Mouse (Mus musculus): ENCODE measurements around the gene Cep128. TPM values are rescaled to one million over a fixed set of nuclear protein-coding genes. Genes with fewer than 3 reads are reported as not detected.
A peak's percentile ranks its signal among the peaks of the same experiment; 100 is the strongest.

Cep128 gene
- total and polyA plus RNA-seq, 3 experiments: 8.9 to 16.1 (median 13.5) TPM

GRCm38 (mm10) chr12:91315026-91315425 is 69.2 kb downstream of the Cep128 start:
- TF ChIP-seq EP300 (IDR thresholded peaks at IDR 0.05; ENCODE audit: low read length): no peak
- no peak for TF ChIP-seq JUND (conservative IDR thresholded peaks at IDR 0.05; ENCODE audit: low read depth, low read length)
- no peak for TF ChIP-seq MAZ (IDR thresholded peaks at IDR 0.05; ENCODE audit: low read depth, low read length)
- no peak for TF ChIP-seq SMC3 (IDR thresholded peaks at IDR 0.05; ENCODE audit: low read depth, low read length)
- no peak for TF ChIP-seq CHD1 (IDR thresholded peaks at IDR 0.05; ENCODE audit: low read depth, low read length)
- no peak for TF ChIP-seq UBTF (IDR thresholded peaks at IDR 0.05; ENCODE audit: low read depth, low read length)
- no peak for TF ChIP-seq NRF1 (IDR thresholded peaks at IDR 0.05; ENCODE audit: low read depth, low read length)
- no peak for TF ChIP-seq PAX5 (IDR thresholded peaks at IDR 0.05; ENCODE audit: low read length)
- TF ChIP-seq MYC (IDR thresholded peaks at IDR 0.05; ENCODE audit: low read depth, low read length): no peak
- no peak for TF ChIP-seq GABPA (IDR thresholded peaks at IDR 0.05; ENCODE audit: insufficient replicate concordance, low read depth, low read length)
- TF ChIP-seq RAD21 (IDR thresholded peaks at IDR 0.05; ENCODE audit: low read depth, low read length): no peak
- no peak for TF ChIP-seq BHLHE40 (IDR thresholded peaks at IDR 0.05; ENCODE audit: low read depth, low read length)
- no peak for TF ChIP-seq ELF1 (IDR thresholded peaks at IDR 0.05; ENCODE audit: low read depth, low read length)
- TF ChIP-seq TBP (conservative IDR thresholded peaks at IDR 0.05; ENCODE audit: low read depth, low read length): no peak
- TF ChIP-seq CTCF (conservative IDR thresholded peaks at IDR 0.05 in 1 of 2, IDR thresholded peaks at IDR 0.05 in 1 of 2; ENCODE audit: low read depth in 2 of 2, low read length in 2 of 2): no peak
- TF ChIP-seq USF2 (conservative IDR thresholded peaks at IDR 0.05; ENCODE audit: low read depth, low read length): no peak
- no peak for TF ChIP-seq ZMIZ1 (IDR thresholded peaks at IDR 0.05; ENCODE audit: low read depth, low read length)
- TF ChIP-seq HCFC1 (IDR thresholded peaks at IDR 0.05; ENCODE audit: low read depth, low read length): no peak
- no peak for TF ChIP-seq POLR2A (IDR thresholded peaks at IDR 0.05; ENCODE audit: low read depth, low read length)
- Histone ChIP-seq H3K36me3 (replicated peaks in 1 of 2; ENCODE audit: control insufficient read depth in 1 of 2, insufficient read depth in 1 of 2, low read length in 1 of 2) (peaks cover 3 to 30% of the 10 kb centered on the region in 2 experiments), H3K27ac (ENCODE audit: insufficient read depth, low read depth) (no peak overlapping the region), H3K27me3 (replicated peaks) (no peaks in the 10 kb centered on the region), H3K4me2 (ENCODE audit: insufficient read depth, low read depth, poor library complexity, severe bottlenecking) (no peak overlapping the region), H3K9ac (ENCODE audit: insufficient read depth, low read depth) (no peak overlapping the region), H3K4me3 (replicated peaks in 1 of 3; ENCODE audit: low read depth in 2 of 3, low read length in 2 of 3, poor library complexity in 1 of 3) (no peak overlapping the region), H3K9me3 (replicated peaks; ENCODE audit: low read length) (no peaks in the 10 kb centered on the region), H3K79me2 (replicated peaks; ENCODE audit: control insufficient read depth, extremely low read depth, insufficient read depth, poor library complexity, severe bottlenecking) (no peaks in the 10 kb centered on the region), H3K4me1 (ENCODE audit: control insufficient read depth in 1 of 2, insufficient read depth in 2 of 2) (peaks cover 4 to 22% of the 10 kb centered on the region in 2 experiments; a peak in 3 of 4 replicates)
- in situ Hi-C loops (cut with MboI; ENCODE audit: low pct_ligation_motif_present, low pct_unique_long_range_greater_than_20kb, low sequenced_read_pairs) (loop anchor here (10.0 to 25.0 kb wide), 5 partner anchors 328 to 1828 kb away; no protein-coding TSS in a partner anchor), dilution Hi-C loops (cut with MboI; ENCODE audit: extremely low pct_ligation_motif_present, extremely low pct_unique_long_range_greater_than_20kb, low sequenced_read_pairs) (no loop called here)
- DNase-seq (ENCODE audit: extremely low read depth): no peak

GRCm38 (mm10) chr12:91313974-91314587 is 70.1 kb downstream of the Cep128 start:
- H3K4me2 ChIP-seq (ENCODE audit: insufficient read depth, low read depth, poor library complexity, severe bottlenecking): no peak overlapping the region
- H3K27me3 ChIP-seq (replicated peaks): no peaks in the 10 kb centered on the region
- H3K9ac ChIP-seq (ENCODE audit: insufficient read depth, low read depth): no peak overlapping the region
- dilution Hi-C loops (cut with MboI; ENCODE audit: extremely low pct_ligation_motif_present, extremely low pct_unique_long_range_greater_than_20kb, low sequenced_read_pairs) (no loop called here), in situ Hi-C loops (cut with MboI; ENCODE audit: low pct_ligation_motif_present, low pct_unique_long_range_greater_than_20kb, low sequenced_read_pairs) (loop anchor here (10.0 to 25.0 kb wide), 5 partner anchors 327 to 1827 kb away; no protein-coding TSS in a partner anchor)
- DNase-seq (ENCODE audit: extremely low read depth): peak; percentile 60
- no peaks in the 10 kb centered on the region for H3K79me2 ChIP-seq (replicated peaks; ENCODE audit: control insufficient read depth, extremely low read depth, insufficient read depth, poor library complexity, severe bottlenecking)
- H3K4me3 ChIP-seq (replicated peaks in 1 of 3; ENCODE audit: low read depth in 2 of 3, low read length in 2 of 3, poor library complexity in 1 of 3): no peak overlapping the region
- H3K4me1 ChIP-seq (ENCODE audit: control insufficient read depth in 1 of 2, insufficient read depth in 2 of 2): peaks cover 2 to 15% of the 10 kb centered on the region in 2 experiments; a peak in 3 of 4 replicates
- H3K9me3 ChIP-seq (replicated peaks; ENCODE audit: low read length): no peaks in the 10 kb centered on the region
- TF ChIP-seq CTCF (conservative IDR thresholded peaks at IDR 0.05 in 1 of 2, IDR thresholded peaks at IDR 0.05 in 1 of 2; ENCODE audit: low read depth in 2 of 2, low read length in 2 of 2) (peak; percentile 70 to 86), ZKSCAN1 (IDR thresholded peaks at IDR 0.05; ENCODE audit: borderline replicate concordance, low read depth, low read length) (no peak), ZC3H11A (IDR thresholded peaks at IDR 0.05; ENCODE audit: low read depth, low read length) (peak; percentile 42; the same call in 1 of the 2 replicates), RAD21 (IDR thresholded peaks at IDR 0.05; ENCODE audit: low read depth, low read length) (peak; percentile 98), SMC3 (IDR thresholded peaks at IDR 0.05; ENCODE audit: low read depth, low read length) (peak; percentile 73), HCFC1 (IDR thresholded peaks at IDR 0.05; ENCODE audit: low read depth, low read length) (no peak)
- no peak overlapping the region for H3K27ac ChIP-seq (ENCODE audit: insufficient read depth, low read depth)
- peaks cover 3 to 27% of the 10 kb centered on the region in 2 experiments for H3K36me3 ChIP-seq (replicated peaks in 1 of 2; ENCODE audit: control insufficient read depth in 1 of 2, insufficient read depth in 1 of 2, low read length in 1 of 2)
